Mouse (Mus musculus) adrenal gland (tissue): ENCODE data around the gene Psmb7.

Experiments used
- intact Hi-C: fragments of 180-260 bp; cut with DNase I; formaldehyde crosslinking; loops from one replicate; pipeline ENCODE4 v1.15.1; 2025
- long read RNA-seq, 2 experiments: library from polyadenylated mRNA; unstranded; transcript quantifications; one replicate each; pipeline ENCODE4 v2.0.0; 2020; ENCODE audit warnings: borderline replicate concordance in 1 of 2; ENCODE audit not compliant: insufficient replicate concordance in 1 of 2

The Psmb7 gene
- long read RNA-seq, experiment 1, transcript Psmb7-201 (8 exons, 1,160 nt) = major isoform, 30 of 35 reads
- long read RNA-seq, experiment 1, partial matches to known transcripts = 2 of 35 reads
- long read RNA-seq, experiment 1, other reads (novel, unspliced or antisense) = 3 of 35 reads
- long read RNA-seq, experiment 2, transcript Psmb7-201 (8 exons, 1,160 nt) = major isoform, 48 of 55 reads
- long read RNA-seq, experiment 2, partial matches to known transcripts = 3 of 55 reads
- long read RNA-seq, experiment 2, other reads (novel, unspliced or antisense) = 3 of 55 reads

DNA sequence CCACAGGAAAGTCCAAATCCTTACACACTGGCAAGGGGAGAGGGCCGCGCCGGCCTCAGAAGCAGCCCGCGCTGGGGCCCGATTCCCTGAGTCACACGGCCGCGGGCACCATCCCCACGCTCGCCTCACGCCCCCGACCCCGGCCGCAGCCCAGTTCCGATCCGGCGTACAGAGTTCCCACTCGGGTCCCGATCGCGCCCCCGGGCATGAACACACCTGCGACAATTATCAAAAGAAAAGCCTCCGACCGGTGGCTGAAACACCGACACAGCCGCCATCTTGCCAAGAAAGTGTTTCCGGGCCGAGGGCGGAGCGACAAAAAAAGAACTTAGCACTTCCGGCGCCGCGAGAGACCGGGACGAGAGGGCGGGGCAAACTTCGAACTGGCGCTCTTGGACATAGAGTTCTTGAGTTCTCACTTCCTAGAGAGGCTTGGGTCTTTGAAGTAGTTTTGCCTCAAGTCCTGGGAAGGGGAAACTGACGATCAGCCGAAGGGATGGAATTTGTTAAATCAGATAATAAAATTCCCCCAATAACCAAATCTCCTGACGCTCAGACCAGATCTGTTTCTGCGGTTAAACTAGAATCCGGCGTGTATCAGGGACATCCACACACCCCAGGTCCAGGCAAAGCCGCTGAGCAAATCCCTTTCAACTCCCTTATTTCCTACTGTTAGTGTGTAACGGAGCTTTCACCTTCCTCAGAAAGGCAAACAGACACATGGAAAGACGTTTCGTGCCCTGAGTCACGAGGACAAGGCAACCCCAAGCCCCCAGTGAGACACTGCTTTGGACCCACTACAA, at the start of gene Psmb7:
Gene Psmb7, minus strand, starts transcription at position 463 of the 803 bp plus-strand sequence.
- intact Hi-C loops = no loop called here

DNA sequence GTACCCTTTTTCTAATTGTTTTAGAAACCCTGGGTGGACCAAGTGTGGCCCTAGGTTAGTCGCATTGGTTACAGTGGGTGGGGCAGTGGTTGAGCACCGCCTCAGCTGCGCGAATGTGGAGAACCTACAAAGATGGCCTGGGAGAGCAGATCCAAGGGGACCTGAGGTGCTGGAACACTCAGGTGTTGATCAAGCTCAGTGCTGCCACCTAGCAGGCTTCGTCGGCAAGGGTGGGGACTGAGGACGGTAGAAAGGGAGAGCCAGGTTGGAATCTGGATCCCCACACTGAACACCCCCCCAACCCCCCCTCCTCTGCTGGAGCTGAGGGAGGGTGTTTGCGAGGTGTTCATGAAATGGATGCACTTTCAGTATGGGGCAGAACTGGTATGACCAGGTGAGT, 47.7 kb upstream of the Psmb7 start:
- intact Hi-C loops = loop anchor here (5.0 kb wide), 1 partner anchor 46 kb away; no protein-coding TSS in a partner anchor

DNA sequence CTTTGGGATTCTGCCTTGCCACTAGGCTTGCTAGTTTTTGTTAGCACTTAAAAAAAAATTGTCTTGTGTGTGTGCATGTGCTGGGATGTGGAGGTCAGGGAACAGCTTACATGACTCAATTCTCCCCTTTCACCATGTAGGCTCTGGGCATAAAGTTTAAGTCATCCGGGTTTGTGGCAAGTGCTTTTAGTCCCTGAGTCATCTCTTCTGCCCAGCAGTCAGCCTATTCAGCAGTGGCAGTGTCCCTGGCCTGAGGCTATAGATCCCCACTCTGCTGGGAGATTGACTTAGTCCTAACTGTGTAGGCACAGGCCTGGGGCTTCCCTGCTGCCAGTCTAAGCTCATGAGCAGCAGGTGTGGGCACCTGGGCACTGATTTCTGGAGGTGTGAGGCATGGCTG, 46.0 kb upstream of the Psmb7 start:
- intact Hi-C loops = loop anchor here (5.0 kb wide), 1 partner anchor 47 kb away; no protein-coding TSS in a partner anchor

DNA sequence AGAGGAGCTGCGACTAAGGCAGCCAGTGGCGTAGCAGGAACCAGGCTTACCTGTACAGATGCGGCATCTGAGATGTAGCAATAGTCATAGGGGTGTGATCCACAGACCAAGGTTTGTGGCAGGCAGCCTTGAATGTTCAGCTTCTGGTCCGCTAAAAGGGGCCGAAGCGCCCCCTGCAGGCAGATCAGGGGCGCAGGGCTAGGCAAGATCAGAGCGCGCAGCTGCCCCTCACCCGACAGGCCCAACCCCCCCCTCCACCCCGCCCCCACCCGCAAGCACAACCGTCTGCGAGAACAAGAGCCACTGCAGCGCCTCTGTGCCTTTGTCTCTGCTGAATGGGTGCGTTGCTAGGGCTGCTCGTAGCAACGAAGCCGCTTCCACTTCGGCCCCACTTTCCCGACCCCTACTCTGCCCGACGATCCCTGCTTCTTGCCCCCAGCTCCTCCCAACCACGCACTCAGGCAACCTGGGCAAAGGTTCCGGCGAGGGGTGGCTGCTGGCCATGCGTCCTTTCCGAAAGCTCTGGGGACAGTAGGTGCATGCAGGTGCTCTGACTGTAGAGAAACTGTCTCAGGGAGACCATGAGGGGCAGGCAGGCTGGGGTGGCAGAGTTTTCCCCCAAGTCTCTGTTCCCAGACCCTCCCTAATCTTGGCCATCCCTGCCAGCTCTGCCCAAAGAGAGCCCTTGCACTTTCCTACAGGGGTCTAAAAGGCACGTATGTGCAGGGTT, 45.1 kb upstream of the Psmb7 start:
- intact Hi-C loops = no loop called here

DNA sequence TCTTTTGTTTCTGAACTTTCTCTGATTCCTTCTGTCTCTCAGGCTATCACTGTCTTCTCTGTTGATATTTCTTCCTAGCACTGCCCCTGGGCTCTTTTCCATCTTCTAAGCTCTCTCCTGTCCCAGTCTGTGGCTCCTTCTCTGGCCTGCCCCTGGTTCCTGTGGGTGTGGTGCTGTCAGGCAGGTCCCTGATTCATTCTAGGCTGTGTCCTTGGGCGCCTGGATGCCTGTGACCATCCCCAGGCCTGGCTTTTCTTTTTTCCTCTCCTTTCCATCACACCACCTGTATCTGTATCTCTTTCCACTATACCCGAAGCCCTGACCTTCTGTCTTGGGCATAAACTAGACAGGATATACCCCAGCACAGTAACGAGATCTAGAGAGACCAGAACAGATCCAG, 41.9 kb upstream of the Psmb7 start:
- intact Hi-C loops = no loop called here

DNA sequence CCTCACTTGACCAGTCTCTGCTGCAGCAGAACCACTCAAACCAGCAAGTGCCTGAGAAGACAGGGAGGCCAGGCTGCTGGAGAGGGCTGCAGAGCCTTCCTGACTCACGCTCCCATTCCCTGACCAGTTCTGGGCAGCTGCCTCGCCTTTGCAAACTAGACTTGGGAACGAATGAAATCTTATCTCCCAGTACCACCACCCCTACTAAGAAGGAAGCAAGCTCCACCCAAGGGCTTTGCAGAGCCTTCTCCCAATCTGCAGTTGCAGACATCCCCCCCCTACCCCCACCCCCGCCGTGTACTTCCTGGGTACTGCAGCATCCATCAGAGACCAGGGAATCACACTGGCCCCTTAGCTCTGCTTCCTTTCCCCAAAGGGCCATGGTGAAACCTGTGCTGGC, 39.2 kb upstream of the Psmb7 start:
- intact Hi-C loops = no loop called here

DNA sequence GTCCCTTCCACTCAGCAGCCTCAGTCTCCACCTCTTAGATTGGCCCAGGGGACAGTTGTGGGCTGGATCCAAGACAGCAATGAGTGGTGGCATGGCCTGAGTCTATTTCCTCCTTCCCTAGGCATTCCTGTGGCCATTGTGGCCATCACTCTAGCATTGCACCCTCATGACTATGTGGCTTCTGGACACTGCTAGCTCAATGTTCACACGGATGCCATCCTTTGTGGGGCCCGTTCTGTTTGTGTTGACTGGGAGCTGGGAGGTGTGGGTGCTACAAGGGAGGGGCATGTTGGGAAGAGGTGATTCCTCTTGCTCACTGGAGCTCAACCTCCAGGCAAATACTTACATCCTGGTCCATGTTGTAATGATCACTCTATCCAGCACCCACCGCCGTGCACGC, 38.3 kb upstream of the Psmb7 start:
- intact Hi-C loops = no loop called here

DNA sequence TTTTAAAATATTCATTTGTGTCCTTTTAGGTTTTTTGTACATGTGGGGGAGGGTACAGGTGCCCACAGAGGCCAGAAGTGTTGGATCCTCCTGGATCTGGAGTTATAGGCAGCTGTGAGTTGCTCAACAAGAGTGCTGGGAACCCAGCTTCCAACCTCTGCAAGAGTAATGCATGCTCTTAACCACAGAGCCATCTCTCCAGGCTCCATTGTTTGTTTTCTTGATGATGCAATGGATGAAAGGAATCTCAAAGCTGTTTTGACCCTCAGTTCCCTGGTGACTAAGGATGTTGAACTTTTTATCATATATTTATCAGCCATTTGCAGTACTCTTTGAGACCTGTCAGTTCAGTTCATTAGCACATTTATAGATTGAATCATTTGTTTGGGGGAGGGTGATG, 35.1 kb upstream of the Psmb7 start:
- intact Hi-C loops = no loop called here

DNA sequence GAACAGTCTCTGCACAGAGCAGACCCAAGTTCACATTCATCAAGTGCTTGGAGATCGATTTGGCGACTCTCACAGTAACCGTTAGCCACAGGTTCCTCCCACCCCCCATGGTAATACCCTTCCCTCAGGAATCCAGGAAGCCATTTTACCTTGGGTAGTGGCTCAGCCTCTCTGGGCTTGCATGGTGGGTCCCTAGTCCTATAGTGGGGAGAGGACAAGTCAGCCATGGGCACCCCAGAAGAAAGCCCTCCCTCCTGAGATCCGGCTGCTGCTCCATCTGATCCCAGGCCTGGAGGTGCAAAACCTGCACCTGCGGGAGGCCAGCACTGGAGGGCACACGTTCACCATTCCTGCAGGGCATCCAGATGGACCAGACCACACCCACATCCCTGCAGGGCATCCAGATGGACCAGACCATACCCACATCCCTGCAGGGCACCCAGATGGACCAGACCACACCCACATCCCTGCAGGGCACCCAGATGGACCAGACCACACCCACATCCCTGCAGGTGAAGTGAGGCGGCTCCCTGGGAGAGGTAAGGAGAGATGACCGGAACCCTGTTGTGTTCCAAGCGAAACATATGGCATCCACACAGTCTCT, 31.6 kb upstream of the Psmb7 start:
- intact Hi-C loops = no loop called here

DNA sequence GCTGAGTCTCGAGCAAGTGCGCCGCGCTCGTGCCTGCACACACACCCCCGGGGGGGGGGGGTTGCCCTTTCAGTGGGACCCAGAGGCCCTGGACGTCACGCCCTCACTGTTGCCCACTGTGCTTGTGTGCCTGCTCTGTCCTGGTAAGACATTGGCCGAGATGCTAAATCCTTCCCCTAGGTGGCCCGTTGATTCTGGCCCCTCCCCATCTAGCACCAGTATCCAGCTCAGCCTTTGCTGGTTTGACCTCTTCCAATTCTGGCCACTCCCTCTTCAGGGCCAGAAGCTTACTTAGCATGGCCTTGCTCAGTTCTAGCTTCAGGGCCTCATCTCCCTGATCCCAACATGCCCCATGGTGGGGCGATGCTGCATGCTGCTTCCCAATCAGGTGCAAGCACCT, 28.6 kb upstream of the Psmb7 start:
- intact Hi-C loops = no loop called here

DNA sequence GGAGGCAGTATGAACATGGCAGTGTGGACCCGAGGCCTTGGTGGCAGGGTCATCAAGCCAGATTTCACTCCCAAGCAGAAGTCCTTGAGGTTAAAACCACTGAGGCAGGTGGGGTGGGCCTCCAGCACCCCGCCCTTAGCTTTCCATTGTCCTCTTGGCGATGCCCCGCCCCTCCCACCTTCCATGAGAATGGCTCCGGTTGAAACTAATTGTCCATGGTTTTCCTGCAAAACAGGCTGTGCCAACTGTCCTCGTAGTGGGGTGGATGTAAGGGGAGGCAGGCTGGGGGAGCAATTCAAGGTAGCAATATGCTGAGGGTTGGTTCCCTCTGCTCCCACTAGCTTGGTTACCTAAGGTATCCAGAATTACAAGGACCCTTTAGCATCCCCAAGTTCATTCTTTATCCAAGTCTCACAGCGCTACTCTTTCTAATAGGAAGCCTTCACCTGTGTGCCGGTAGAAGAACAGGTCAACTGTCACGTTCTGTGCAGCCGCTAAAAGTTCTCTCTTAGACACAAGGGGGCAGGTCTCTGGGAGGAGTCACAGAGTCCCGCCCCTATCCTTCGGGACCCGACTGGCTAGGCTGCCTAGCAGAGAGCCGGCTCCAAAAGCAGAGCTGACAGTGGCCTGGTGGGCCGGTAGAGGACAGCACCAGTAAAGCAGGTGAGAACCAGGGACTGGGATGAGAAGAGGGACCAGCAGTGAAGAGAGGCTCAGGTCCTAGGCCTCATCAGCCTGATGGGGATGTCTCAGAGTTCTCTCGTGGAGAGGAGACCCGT, 25.1 kb upstream of the Psmb7 start:
- intact Hi-C loops = loop anchor here (10.0 kb wide), 1 partner anchor 196 kb away; no protein-coding TSS in a partner anchor

DNA sequence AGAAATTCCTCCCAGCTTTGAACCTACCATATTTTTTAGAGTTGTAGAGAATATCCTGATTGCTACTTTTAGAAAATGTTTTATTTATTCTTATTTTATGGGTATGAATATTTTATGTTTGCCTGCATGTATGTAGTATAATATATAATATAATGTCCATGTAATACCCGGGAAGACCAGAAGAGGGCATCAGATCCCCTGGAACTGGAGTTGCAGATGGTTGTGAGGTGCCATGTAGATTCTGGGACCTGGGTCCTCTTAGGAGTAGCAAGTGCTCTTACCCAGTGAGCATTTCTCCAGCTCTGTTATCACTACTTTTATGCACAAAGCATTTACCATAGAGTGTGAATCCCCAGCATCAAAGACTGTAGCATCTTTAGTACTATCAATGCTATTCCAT, 17.5 kb upstream of the Psmb7 start:
- intact Hi-C loops = loop anchor here (1.0 to 10.0 kb wide), 2 partner anchors 79 to 203 kb away; no protein-coding TSS in a partner anchor

DNA sequence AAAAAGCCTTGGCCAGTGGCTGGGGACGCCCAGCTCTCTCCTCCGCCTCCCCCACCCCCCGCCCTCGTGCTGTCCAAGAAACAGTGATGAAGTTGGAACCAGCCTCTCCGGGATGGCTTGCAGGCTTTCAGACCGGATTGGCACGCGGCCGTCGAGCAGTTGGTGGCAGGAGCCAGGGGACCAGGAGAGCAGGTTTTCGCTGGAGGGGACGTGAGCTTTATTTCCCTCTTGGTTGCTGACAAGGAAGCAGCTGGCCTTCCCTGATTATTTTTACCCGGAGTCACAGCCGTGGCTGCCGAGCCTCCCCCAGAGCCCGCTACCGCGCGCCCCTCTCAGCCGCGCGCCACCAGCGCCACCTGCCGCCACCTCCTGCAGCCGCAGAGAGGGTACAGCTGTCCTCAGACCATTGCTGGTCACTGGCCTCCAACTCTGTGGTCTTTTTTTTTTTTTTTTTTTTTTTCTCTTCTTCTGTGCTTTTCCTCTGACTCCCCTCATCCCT, 14.5 kb upstream of the Psmb7 start:
- intact Hi-C loops = no loop called here

DNA sequence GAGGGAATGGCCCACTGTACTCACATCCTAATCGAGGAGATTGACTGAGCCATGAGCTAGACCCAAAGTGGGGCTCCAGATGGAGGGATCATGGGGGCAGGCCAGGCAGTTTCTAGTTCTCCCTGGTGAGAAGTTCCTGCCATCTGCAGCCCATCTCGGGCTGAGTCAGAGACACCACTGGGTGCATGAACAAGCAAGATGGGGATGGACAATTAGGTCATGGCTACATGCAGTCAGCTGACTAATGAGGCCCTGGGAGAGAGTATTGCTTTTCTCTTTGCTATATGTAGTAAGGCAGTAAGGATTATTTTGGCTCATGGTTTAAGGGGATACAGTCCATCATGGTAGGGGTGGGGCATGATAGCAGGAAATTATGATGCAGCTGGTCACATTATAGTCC, 9.8 kb upstream of the Psmb7 start:
- intact Hi-C loops = no loop called here

DNA sequence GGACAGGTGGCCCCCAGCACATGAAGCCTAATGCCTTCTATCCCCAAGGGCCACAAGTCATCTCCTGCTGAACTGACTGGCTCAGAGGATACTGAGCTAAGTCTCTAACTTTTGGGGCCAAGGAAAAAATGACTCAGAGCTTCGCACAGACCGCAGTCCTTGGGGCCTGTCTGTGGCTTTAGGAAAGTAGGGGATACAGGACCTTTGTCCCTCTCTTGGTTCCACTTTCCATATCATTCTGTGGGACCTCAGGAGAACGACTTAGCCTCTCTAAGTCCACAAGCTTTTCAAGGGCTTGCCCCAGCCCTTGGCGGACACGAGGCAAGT, 9.4 kb upstream of the Psmb7 start:
- intact Hi-C loops = no loop called here

DNA sequence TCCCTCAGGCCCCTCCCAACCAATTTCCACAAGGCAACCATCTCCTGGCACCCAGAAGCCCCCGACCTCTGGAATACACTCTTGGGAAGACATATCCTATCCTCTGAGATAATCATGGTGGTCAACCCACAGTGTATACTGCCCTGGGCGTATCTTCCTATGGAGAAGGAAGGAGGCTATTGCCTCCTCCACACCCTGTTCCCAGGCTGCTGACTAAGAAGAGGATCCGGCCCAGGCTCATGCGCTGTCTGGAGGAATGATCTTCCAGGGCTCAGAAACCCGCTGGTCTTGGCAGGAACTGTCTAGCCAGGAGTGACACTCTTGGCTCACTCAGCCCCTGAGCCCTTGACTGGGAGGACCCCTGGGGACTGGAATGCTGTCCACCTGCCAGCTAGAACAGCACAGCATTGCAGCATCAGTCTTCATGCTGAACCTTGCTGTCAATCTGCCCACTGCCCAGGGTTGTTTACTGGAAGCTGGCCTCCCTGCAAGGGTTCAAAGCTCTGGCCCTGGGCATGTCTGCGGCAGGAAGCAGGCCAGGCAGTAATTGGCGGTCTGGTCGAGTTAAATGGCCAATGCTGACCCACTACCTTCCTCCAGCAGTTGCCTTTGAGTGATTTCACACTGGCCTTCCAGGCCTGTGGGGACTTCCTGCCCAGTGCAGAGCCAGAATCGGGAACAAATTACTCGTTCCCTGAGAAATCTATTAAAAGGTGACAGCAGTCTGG, 8.8 kb upstream of the Psmb7 start:
- intact Hi-C loops = no loop called here

DNA sequence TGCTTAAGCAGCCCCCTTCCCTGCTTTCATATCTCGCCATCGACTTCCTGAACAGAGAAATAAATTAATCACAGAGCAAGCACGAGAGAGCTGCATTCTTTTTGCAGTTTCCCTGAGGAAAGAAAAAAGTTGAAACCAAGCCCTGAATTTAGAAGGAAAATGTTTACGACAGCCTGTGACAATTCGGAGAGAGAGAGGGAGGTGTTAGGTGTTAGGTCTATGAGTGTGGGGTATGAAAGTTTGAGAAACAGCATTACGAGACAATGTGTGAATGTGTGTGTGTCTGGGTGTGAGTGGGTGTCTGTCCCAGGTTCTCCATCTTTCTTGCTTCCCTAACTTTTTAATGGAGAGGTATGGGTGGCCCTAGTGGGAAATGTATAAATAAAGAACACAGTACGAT, 8.2 kb upstream of the Psmb7 start:
- intact Hi-C loops = no loop called here

DNA sequence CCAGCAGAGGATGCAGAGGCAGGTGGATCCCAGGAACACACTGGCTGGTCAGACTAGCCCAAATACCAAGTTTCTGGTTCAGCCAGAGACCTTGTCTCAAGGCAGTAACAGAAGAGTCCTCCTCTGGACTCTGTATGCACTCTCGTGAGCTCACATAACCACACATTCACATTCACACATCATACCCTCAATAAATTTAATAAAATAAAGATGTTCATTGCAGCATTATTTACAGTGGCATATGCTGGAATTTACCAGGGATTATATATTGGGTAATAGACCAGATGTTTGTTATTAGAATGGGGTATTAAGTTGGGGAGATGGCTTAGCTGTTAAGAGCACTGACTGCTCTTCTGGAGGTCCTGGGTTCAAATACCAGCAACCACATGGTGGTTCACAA, 6.5 kb upstream of the Psmb7 start:
- intact Hi-C loops = no loop called here

DNA sequence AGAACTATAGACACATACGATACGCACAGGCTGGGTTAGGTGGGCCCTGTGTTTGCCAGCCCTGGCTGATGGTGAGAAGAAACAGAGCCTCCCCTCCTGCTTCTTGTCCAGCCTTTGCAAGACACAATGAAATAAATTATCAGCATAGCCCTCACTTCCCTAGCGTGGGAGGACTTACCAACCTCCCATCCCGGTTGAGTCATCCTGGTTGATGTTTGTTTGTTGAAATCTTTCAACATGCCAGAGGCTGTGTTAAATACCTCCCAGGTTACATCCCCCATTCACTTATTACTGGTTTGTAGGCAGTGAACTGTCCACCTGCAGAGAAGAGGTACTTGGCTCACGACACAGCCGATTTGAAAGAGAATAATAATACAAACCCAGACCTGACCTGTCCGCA, 3.8 kb upstream of the Psmb7 start:
- intact Hi-C loops = no loop called here

DNA sequence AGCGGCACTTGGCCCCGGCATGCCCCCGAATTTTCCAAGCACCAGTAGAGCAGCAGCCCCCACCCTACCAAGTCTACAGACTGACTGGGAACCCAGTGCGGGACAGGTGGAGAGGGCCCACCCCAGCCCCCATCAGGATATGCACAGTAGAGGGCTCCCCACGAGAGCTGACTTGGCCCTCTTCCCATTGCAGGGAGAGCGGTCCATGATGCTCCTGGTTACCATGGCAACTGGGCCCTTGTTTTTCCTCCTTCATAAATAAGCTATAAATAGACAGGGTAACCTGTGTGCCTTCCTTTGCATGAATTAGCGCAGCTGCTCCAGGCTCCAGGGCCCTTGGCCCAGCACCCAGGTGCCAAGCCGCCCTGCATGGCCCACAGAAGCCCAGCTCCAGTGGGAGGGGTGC, 3.3 kb upstream of the Psmb7 start:
- intact Hi-C loops = no loop called here
